ENCODE assay signal across 15 mouse cellular contexts in the genomic region with DNA sequence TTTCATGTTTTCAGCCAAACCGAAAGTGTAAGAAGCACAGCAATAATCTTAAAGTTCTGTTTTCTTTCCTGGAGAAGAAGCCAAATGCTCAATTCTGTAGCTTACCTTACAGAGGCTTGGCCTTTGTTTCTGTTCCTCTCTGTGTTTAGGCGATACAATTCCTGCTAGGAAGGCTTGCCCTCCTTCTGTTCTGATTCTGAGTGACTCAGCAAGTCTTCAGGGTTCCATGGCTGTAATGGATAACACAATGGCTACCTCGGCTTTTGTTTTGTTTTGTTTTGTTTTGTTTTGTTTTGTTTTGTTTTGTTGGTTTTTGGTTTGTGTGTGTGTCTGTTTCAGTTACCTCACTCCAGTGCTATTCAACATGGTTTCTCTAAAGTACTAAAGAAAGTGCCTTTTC.
DNase-seq lines count a peak whose midpoint lies in the region.
"Had no signal": no experiment of that assay in that cellular context is flagged by ENCODE, and none has a peak within 500 bp of the region (broad histone marks: within the 10 kb centered on the region; RNA-seq: fewer than 3 reads in every experiment).

No protein-coding gene starts in this region.

- intact Hi-C loops in heart, postnatal 36 days (cut with DNase I), result no loop called here
- intact Hi-C loops in left cerebral cortex, postnatal 10 days (cut with DNase I), result no loop called here

- DNase-seq in heart, adult 11 months, result peak; percentile 16
- DNase-seq in heart, postnatal 36 days, result no peak
- DNase-seq in R1 (ENCODE audit: low read depth, low spot score), result peak; percentile 55
- no peak for DNase-seq in left cerebral cortex, postnatal 10 days (ENCODE audit: extremely low spot score in 1 of 2, low spot score in 2 of 2)
- DNase-seq in yolk sac, embryonic 10.5 days (ENCODE audit: low spot score), result no peak
- DNase-seq: adrenal gland, adult 8-10 months; adrenal gland, postnatal 14 days; adrenal gland, postnatal 36 days; B cell, adult 2 months; cerebellum, adult 11-12 months; cerebellum, adult 2 months; cerebellum, adult 9-10 months; cerebellum, postnatal 10 days; cerebellum, postnatal 25 days; forebrain, postnatal 0 days had no signal

Comparison
In these comparisons a context has a peak if more than half of its experiments do, and no peak if none do; other contexts are left out.
1. DNase-seq: peak in heart, adult 11 months (single experiment) and R1 (single experiment); none in heart, postnatal 36 days (0 of 2), left cerebral cortex, postnatal 10 days (0 of 2) and yolk sac, embryonic 10.5 days (single experiment).